Mouse (Mus musculus): Measurements from ENCODE around the gene Fahd1. TPM values are rescaled to one million over a fixed set of nuclear protein-coding genes. Genes with fewer than 3 reads are reported as not detected.

Gene Fahd1
- total and polyA plus RNA-seq, 3 experiments = 5.2 to 8.0 (median 6.3) TPM

GRCm38 (mm10) chr17:24851381-24852125 is 1.4 kb upstream of the Fahd1 start:
- no peak for TF ChIP-seq TCF12 (IDR thresholded peaks at IDR 0.05; ENCODE audit: low read depth, low read length)
- TF ChIP-seq KAT2A (IDR thresholded peaks at IDR 0.05; ENCODE audit: insufficient replicate concordance, low read length) = no peak
- TF ChIP-seq JUND (conservative IDR thresholded peaks at IDR 0.05; ENCODE audit: low read depth, low read length) = no peak
- Histone ChIP-seq H3K4me1 (ENCODE audit: control insufficient read depth in 1 of 2, insufficient read depth in 2 of 2) (peaks cover 14 to 37% of the 10 kb centered on the region in 2 experiments), H3K4me3 (replicated peaks in 1 of 3; ENCODE audit: low read depth in 2 of 3, low read length in 2 of 3, poor library complexity in 1 of 3) (peak overlapping the region in 2 of 3 experiments; percentile 64 to 74), H3K9me3 (replicated peaks; ENCODE audit: low read length) (no peaks in the 10 kb centered on the region), H3K4me2 (ENCODE audit: insufficient read depth, low read depth, poor library complexity, severe bottlenecking) (peak overlapping the region; percentile 59), H3K36me3 (replicated peaks in 1 of 2; ENCODE audit: control insufficient read depth in 1 of 2, insufficient read depth in 1 of 2, low read length in 1 of 2) (peaks cover 12 to 21% of the 10 kb centered on the region in 2 experiments), H3K27ac (ENCODE audit: insufficient read depth, low read depth) (no peak overlapping the region), H3K9ac (ENCODE audit: insufficient read depth, low read depth) (peak overlapping the region; percentile 60; the same call in 1 of the 2 replicates), H3K79me2 (replicated peaks; ENCODE audit: control insufficient read depth, extremely low read depth, insufficient read depth, poor library complexity, severe bottlenecking) (no peaks in the 10 kb centered on the region; the same call in 1 of the 2 replicates), H3K27me3 (replicated peaks) (peaks cover 10% of the 10 kb centered on the region)
- no peak for DNase-seq (ENCODE audit: extremely low read depth)
- dilution Hi-C loops (cut with MboI; ENCODE audit: extremely low pct_ligation_motif_present, extremely low pct_unique_long_range_greater_than_20kb, low sequenced_read_pairs) = no loop called here
- in situ Hi-C loops (cut with MboI; ENCODE audit: low pct_ligation_motif_present, low pct_unique_long_range_greater_than_20kb, low sequenced_read_pairs) = loop anchor here (5.0 kb wide), 1 partner anchor 36 kb away; the partner anchor contains the start of genes Nubp2 and Spsb3

- H3K9me3 ChIP-seq (replicated peaks; ENCODE audit: low read length) = no peaks in the 10 kb centered on the region
- TF ChIP-seq UBTF (IDR thresholded peaks at IDR 0.05; ENCODE audit: low read depth, low read length) = 0 out of 2 replicates have a peak, but pooled peaks have one; percentile 38
- no peak for TF ChIP-seq E2F4 (IDR thresholded peaks at IDR 0.05; ENCODE audit: insufficient replicate concordance, low read depth, low read length)
- TF ChIP-seq CTCF (conservative IDR thresholded peaks at IDR 0.05 in 1 of 2, IDR thresholded peaks at IDR 0.05 in 1 of 2; ENCODE audit: low read depth in 2 of 2, low read length in 2 of 2) = peak in 1 of 2 experiments; percentile 13; a peak in 1 of 4 replicates
- TF ChIP-seq SIN3A (IDR thresholded peaks at IDR 0.05; ENCODE audit: low read length) = 0 out of 2 replicates have a peak, but pooled peaks have one; percentile 62
- dilution Hi-C loops (cut with MboI; ENCODE audit: extremely low pct_ligation_motif_present, extremely low pct_unique_long_range_greater_than_20kb, low sequenced_read_pairs) = no loop called here
- H3K36me3 ChIP-seq (replicated peaks in 1 of 2; ENCODE audit: control insufficient read depth in 1 of 2, insufficient read depth in 1 of 2, low read length in 1 of 2) = peaks cover 11 to 20% of the 10 kb centered on the region in 2 experiments
- H3K9ac ChIP-seq (ENCODE audit: insufficient read depth, low read depth) = peak overlapping the region; percentile 60
- peaks cover 10% of the 10 kb centered on the region for H3K27me3 ChIP-seq (replicated peaks)
- peak overlapping the region; percentile 64 to 83 (median 74) for H3K4me3 ChIP-seq (replicated peaks in 1 of 3; ENCODE audit: low read depth in 2 of 3, low read length in 2 of 3, poor library complexity in 1 of 3)
- DNase-seq (ENCODE audit: extremely low read depth) = no peak
- H3K27ac ChIP-seq (ENCODE audit: insufficient read depth, low read depth) = no peak overlapping the region
- H3K79me2 ChIP-seq (replicated peaks; ENCODE audit: control insufficient read depth, extremely low read depth, insufficient read depth, poor library complexity, severe bottlenecking) = no peaks in the 10 kb centered on the region; the same call in 1 of the 2 replicates
- in situ Hi-C loops (cut with MboI; ENCODE audit: low pct_ligation_motif_present, low pct_unique_long_range_greater_than_20kb, low sequenced_read_pairs) = loop anchor here (5.0 kb wide), 1 partner anchor 37 kb away; the partner anchor contains the start of genes Nubp2 and Spsb3
- peak overlapping the region; percentile 59 for H3K4me2 ChIP-seq (ENCODE audit: insufficient read depth, low read depth, poor library complexity, severe bottlenecking)
- H3K4me1 ChIP-seq (ENCODE audit: control insufficient read depth in 1 of 2, insufficient read depth in 2 of 2) = peaks cover 6 to 29% of the 10 kb centered on the region in 2 experiments
Observed at GRCm38 (mm10) chr17:24850773-24851127, 586 bp upstream of the Fahd1 start.

GRCm38 (mm10) chr17:24849733-24850064 is 465 bp downstream of the Fahd1 start:
- Histone ChIP-seq H3K4me2 (ENCODE audit: insufficient read depth, low read depth, poor library complexity, severe bottlenecking) (peak overlapping the region; percentile 33), H3K27ac (ENCODE audit: insufficient read depth, low read depth) (peak overlapping the region; percentile 62), H3K36me3 (replicated peaks in 1 of 2; ENCODE audit: control insufficient read depth in 1 of 2, insufficient read depth in 1 of 2, low read length in 1 of 2) (peaks cover 11 to 20% of the 10 kb centered on the region in 2 experiments), H3K9me3 (replicated peaks; ENCODE audit: low read length) (no peaks in the 10 kb centered on the region), H3K4me1 (ENCODE audit: control insufficient read depth in 1 of 2, insufficient read depth in 2 of 2) (peaks cover 0 to 24% of the 10 kb centered on the region in 2 experiments; a peak in 2 of 4 replicates), H3K9ac (ENCODE audit: insufficient read depth, low read depth) (peak overlapping the region; percentile 33), H3K79me2 (replicated peaks; ENCODE audit: control insufficient read depth, extremely low read depth, insufficient read depth, poor library complexity, severe bottlenecking) (no peaks in the 10 kb centered on the region), H3K4me3 (replicated peaks in 1 of 3; ENCODE audit: low read depth in 2 of 3, low read length in 2 of 3, poor library complexity in 1 of 3) (peak overlapping the region; percentile 71 to 75 (median 74)), H3K27me3 (replicated peaks) (peaks cover 10% of the 10 kb centered on the region)
- peak; percentile 73 for DNase-seq (ENCODE audit: extremely low read depth)
- dilution Hi-C loops (cut with MboI; ENCODE audit: extremely low pct_ligation_motif_present, extremely low pct_unique_long_range_greater_than_20kb, low sequenced_read_pairs) = no loop called here
- in situ Hi-C loops (cut with MboI; ENCODE audit: low pct_ligation_motif_present, low pct_unique_long_range_greater_than_20kb, low sequenced_read_pairs) = loop anchor here (5.0 kb wide), 1 partner anchor 38 kb away; the partner anchor contains the start of genes Nubp2 and Spsb3
- peak; percentile 20; the same call in 1 of the 2 replicates for TF ChIP-seq SMC3 (IDR thresholded peaks at IDR 0.05; ENCODE audit: low read depth, low read length)
- no peak for TF ChIP-seq HCFC1 (IDR thresholded peaks at IDR 0.05; ENCODE audit: low read depth, low read length)
- no peak; the same call in 1 of the 2 replicates for TF ChIP-seq UBTF (IDR thresholded peaks at IDR 0.05; ENCODE audit: low read depth, low read length)
- no peak for TF ChIP-seq USF2 (conservative IDR thresholded peaks at IDR 0.05; ENCODE audit: low read depth, low read length)
- no peak for TF ChIP-seq CHD1 (IDR thresholded peaks at IDR 0.05; ENCODE audit: low read depth, low read length)
- no peak for TF ChIP-seq GABPA (IDR thresholded peaks at IDR 0.05; ENCODE audit: insufficient replicate concordance, low read depth, low read length)
- 0 out of 2 replicates have a peak, but pooled peaks have one; percentile 82 for TF ChIP-seq MYC (IDR thresholded peaks at IDR 0.05; ENCODE audit: low read depth, low read length)
- peak in 1 of 2 experiments; percentile 37; a peak in 2 of 4 replicates for TF ChIP-seq CTCF (conservative IDR thresholded peaks at IDR 0.05 in 1 of 2, IDR thresholded peaks at IDR 0.05 in 1 of 2; ENCODE audit: low read depth in 2 of 2, low read length in 2 of 2)
- no peak for TF ChIP-seq KAT2A (IDR thresholded peaks at IDR 0.05; ENCODE audit: insufficient replicate concordance, low read length)
- no peak for TF ChIP-seq ZKSCAN1 (IDR thresholded peaks at IDR 0.05; ENCODE audit: borderline replicate concordance, low read depth, low read length)
- TF ChIP-seq ZMIZ1 (IDR thresholded peaks at IDR 0.05; ENCODE audit: low read depth, low read length) = 0 out of 2 replicates have a peak, but pooled peaks have one; percentile 16
- peak; percentile 62; the same call in 1 of the 2 replicates for TF ChIP-seq TCF12 (IDR thresholded peaks at IDR 0.05; ENCODE audit: low read depth, low read length)
- TF ChIP-seq TBP (conservative IDR thresholded peaks at IDR 0.05; ENCODE audit: low read depth, low read length) = peak; percentile 54; the same call in 1 of the 2 replicates
- no peak; the same call in 1 of the 2 replicates for TF ChIP-seq RAD21 (IDR thresholded peaks at IDR 0.05; ENCODE audit: low read depth, low read length)
- no peak for TF ChIP-seq USF1 (IDR thresholded peaks at IDR 0.05; ENCODE audit: low read depth, low read length)
- TF ChIP-seq JUN (IDR thresholded peaks at IDR 0.05; ENCODE audit: insufficient read depth, low read depth, low read length) = no peak
- no peak for TF ChIP-seq E2F4 (IDR thresholded peaks at IDR 0.05; ENCODE audit: insufficient replicate concordance, low read depth, low read length)
- TF ChIP-seq ETS1 (conservative IDR thresholded peaks at IDR 0.05; ENCODE audit: low read depth, low read length) = no peak
- peak; percentile 84 for TF ChIP-seq SIN3A (IDR thresholded peaks at IDR 0.05; ENCODE audit: low read length)

Measured in CH12.LX (cell line).